Mouse (Mus musculus) embryonic facial prominence, embryonic 12.5 days (tissue): ENCODE results near the gene Gm20517. TPM values are rescaled to one million over a fixed set of nuclear protein-coding genes. Genes with fewer than 3 reads are reported as not detected.

Experiments
- ATAC-seq: fragments of 200-750 bp; cut with Nextera tagmentation; 2 replicates; pipeline ENCODE4 v1.8.0; 2017; ENCODE audit not compliant: insufficient number of reproducible peaks, insufficient read depth, low FRiP score, low TSS enrichment
- H3K27ac ChIP-seq: fragments of 300-500 bp; sonication (generic); 2 replicates; pipeline ENCODE4 v1.5.1; 2016; ENCODE audit warnings: mild to moderate bottlenecking
- H3K27me3 ChIP-seq: fragments of 300-500 bp; sonication (generic); 2 replicates; pipeline ENCODE4 v1.6.1; 2016; ENCODE audit warnings: mild to moderate bottlenecking, moderate library complexity
- H3K36me3 ChIP-seq: fragments of 300-500 bp; sonication (generic); 2 replicates; pipeline ENCODE4 v1.6.1; 2016; ENCODE audit warnings: mild to moderate bottlenecking
- H3K4me1 ChIP-seq: fragments of 300-500 bp; sonication (generic); 2 replicates; pipeline ENCODE4 v1.6.1; 2016
- H3K4me2 ChIP-seq: fragments of 300-500 bp; sonication (generic); replicated peaks from 2 replicates; pipeline ENCODE4 v1.6.1; 2016; ENCODE audit warnings: mild to moderate bottlenecking, moderate library complexity
- H3K4me3 ChIP-seq: fragments of 300-500 bp; sonication (generic); 2 replicates; pipeline ENCODE4 v1.5.1; 2016; ENCODE audit warnings: mild to moderate bottlenecking
- H3K9ac ChIP-seq: fragments of 300-500 bp; sonication (generic); 2 replicates; pipeline ENCODE4 v1.6.1; 2016; ENCODE audit warnings: mild to moderate bottlenecking, moderate library complexity
- H3K9me3 ChIP-seq: fragments of 300-500 bp; sonication (generic); 2 replicates; pipeline ENCODE4 v1.6.1; 2016; ENCODE audit warnings: mild to moderate bottlenecking, moderate library complexity
- WGBS: fragments of 180-500 bp; shearing (Covaris S2); methylation state at CpG from one replicate; pipeline ENCODE4 v1.1.7; 2016; 5-methylcytosine and 5-hydroxymethylcytosine counted together
- polyA plus RNA-seq: library from polyadenylated mRNA; unstranded; fragments of >200 nt; fragmentation: Nextera tagmentation; extraction: Ambion mirVana; gene quantifications from 2 replicates; pipeline ENCODE4 v1.2.1, GENCODE M21; 2016

Gene Gm20517
- polyA plus RNA-seq, 1 experiment from 2014 or later, result 1.6 TPM

DNA sequence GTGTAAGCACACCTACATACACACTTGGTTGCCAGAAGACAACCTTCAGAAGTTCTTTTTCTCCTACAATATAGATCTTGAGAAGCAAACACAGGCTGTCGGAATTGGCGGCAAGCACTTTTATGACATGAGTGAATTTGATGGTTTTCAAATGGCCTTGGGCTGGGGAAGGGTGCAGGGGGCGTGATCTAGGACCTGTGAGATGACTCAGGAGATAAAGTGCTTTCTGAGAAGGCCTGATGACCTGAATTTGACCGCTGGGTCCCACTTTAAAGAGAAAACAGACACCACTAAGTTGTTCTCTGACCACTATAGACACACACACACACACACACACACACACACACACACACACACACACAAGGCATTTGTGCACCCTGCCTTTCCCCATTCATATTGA lies 30.4 kb upstream of the Gm20517 start:
- no peak overlapping the region for H3K9ac ChIP-seq
- no peaks in the 10 kb centered on the region for H3K36me3 ChIP-seq
- 86% methylated on average over 4 of the region's 4 CpGs for WGBS
- no peaks in the 10 kb centered on the region for H3K9me3 ChIP-seq
- ATAC-seq, result no peak
- no peaks in the 10 kb centered on the region for H3K27me3 ChIP-seq
- H3K4me1 ChIP-seq, result no peaks in the 10 kb centered on the region
- H3K27ac ChIP-seq, result no peak overlapping the region
- H3K4me2 ChIP-seq, result no peak overlapping the region
- H3K4me3 ChIP-seq, result no peak overlapping the region

DNA sequence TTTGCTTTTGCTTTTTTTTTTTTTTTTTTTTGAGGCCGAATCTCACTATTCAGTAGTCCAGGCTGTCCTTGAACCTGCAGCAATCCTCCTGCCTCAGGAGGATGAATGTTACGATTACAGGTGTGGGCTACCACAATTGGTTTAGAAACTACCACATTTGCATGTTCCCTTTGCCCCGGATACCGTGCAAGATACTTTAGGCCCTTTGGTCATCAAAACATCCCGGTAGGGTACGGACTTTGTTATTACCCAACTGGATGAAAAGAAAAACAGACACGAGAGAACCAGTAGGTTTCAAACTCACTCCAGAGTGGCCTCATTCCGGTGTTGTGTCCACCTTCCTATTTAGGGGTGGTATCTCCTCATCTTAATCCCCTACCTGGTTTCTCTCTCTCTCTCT lies 22.9 kb upstream of the Gm20517 start:
- H3K27me3 ChIP-seq, result no peaks in the 10 kb centered on the region
- H3K36me3 ChIP-seq, result no peaks in the 10 kb centered on the region
- H3K4me3 ChIP-seq, result no peak overlapping the region
- no peak for ATAC-seq
- WGBS, result 77% methylated on average over 8 of the region's 8 CpGs
- H3K4me1 ChIP-seq, result peaks cover 6% of the 10 kb centered on the region; the same call in 1 of the 2 replicates
- no peak overlapping the region for H3K4me2 ChIP-seq
- no peak overlapping the region for H3K27ac ChIP-seq
- no peak overlapping the region for H3K9ac ChIP-seq
- H3K9me3 ChIP-seq, result no peaks in the 10 kb centered on the region

DNA sequence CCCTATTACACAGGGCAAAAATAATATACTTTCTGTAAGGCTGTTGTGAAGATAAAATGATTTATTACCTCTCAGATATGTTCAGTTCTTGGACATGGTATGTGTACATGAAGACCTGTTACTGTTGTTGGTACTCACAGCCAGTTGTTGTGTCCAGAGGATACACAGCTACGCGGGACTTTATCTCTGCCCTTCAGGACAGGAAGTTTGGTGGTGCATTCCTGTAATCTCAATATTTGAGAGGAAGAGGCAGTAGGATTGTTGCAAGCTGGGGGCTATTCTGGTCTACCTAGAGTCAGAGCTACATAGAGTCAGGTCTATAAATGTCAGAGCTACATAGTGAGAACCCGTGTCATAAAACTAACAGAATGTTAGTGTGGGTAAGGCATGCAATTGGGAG lies 20.3 kb upstream of the Gm20517 start:
- Histone ChIP-seq H3K27ac (no peak overlapping the region), H3K4me1 (peaks cover 13% of the 10 kb centered on the region; the same call in 1 of the 2 replicates), H3K27me3 (no peaks in the 10 kb centered on the region), H3K4me2 (no peak overlapping the region), H3K36me3 (no peaks in the 10 kb centered on the region), H3K9me3 (no peaks in the 10 kb centered on the region), H3K4me3 (no peak overlapping the region), H3K9ac (no peak overlapping the region)
- WGBS, result 86% methylated on average over 3 of the region's 3 CpGs
- no peak for ATAC-seq

DNA sequence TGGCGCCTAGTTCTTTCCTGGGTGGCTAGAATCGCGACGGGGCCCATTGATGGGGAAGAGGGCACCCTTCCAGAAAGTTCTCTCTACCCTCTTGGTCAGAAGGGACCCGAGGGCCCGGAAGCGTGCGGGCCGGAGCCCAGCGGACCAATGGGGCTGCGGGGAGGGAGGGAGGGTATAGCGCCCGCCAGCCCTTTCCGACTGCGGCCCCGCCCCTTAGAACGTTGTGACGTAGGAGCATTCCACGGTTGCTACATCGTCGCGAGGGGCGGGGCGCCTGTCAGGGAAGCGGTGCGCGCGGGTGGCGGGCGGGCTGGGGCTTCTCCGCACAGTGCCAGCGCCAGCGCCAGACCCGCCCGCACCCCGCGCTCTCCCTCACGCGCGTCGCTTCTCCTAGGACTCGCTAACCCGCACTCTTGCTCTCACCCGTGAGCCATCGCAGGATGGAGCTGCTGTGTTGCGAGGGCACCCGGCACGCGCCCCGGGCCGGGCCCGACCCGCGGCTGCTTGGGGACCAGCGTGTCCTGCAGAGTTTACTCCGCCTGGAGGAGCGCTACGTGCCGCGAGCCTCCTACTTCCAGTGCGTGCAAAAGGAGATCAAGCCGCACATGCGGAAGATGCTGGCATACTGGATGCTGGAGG lies 18.1 kb upstream of the Gm20517 start:
- Histone ChIP-seq H3K9me3 (no peaks in the 10 kb centered on the region), H3K9ac (peak overlapping the region; percentile 88), H3K4me2 (peak overlapping the region; percentile 80), H3K4me1 (peaks cover 33% of the 10 kb centered on the region), H3K27me3 (no peaks in the 10 kb centered on the region), H3K4me3 (peak overlapping the region; percentile 93), H3K36me3 (peaks cover 7% of the 10 kb centered on the region), H3K27ac (peak overlapping the region; percentile 98)
- under 1% methylated on average over 61 of the region's 63 CpGs for WGBS
- peak; percentile 77 for ATAC-seq

DNA sequence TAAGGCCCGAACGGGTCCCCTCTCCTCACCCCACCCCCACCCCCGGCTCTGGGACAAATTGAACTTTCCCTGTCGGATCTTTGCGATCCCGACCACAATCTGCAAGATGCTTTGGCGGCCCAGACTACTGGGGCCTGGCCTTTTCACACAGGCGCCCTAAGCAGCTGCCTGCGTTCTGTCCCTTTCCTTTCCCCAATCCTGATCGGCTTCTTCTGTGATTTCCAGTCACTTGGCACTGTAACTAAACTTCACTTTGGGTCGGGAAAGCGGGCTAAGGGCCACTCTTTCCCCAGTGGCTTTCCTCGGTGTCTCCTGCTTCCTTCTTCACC lies 17.6 kb upstream of the Gm20517 start:
- Histone ChIP-seq H3K4me1 (peaks cover 33% of the 10 kb centered on the region), H3K9ac (peak overlapping the region; percentile 88), H3K9me3 (no peaks in the 10 kb centered on the region), H3K27me3 (no peaks in the 10 kb centered on the region), H3K27ac (peak overlapping the region; percentile 98), H3K36me3 (peaks cover 12% of the 10 kb centered on the region), H3K4me2 (peak overlapping the region; percentile 80), H3K4me3 (peak overlapping the region; percentile 93)
- ATAC-seq, result no peak
- WGBS, result 0% methylated on average over 13 of the region's 13 CpGs

DNA sequence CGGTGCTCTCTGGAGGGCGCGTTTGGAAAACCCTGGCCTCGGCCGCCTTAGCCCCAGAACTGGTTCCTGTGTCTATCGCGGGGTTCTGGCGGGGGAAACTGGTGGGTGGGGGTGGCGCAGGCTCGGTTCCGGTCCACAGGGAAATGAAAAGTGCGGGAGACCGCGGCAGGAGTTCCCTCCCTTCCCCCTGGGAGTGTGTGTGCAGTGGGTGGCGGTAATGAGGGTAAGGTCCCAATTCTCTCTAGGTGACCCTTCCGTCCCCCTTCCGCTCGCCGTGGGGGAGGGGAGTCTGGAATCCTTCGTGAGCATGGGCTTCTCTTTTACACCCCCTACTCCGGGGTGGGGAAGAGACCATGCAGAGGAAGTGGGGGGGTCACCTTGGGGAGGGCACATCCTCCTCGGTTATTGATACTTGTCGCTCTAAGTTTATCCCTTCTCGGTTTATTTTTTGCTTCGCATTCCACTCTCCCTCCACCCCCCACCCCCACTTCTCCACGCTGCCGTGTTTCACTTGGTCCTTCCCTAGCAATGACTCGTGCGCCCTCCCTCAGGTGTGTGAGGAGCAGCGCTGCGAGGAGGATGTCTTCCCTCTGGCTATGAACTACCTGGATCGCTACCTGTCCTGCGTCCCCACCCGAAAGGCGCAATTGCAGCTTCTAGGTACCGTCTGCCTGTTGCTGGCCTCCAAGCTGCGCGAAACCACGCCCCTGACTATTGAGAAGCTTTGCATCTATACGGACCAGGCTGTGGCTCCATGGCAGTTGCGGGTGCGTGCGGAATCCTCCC lies 17.0 kb upstream of the Gm20517 start:
- Histone ChIP-seq H3K36me3 (peaks cover 18% of the 10 kb centered on the region), H3K4me1 (peaks cover 33% of the 10 kb centered on the region), H3K4me2 (peak overlapping the region; percentile 80), H3K9me3 (no peaks in the 10 kb centered on the region), H3K27ac (peak overlapping the region; percentile 98), H3K9ac (peak overlapping the region; percentile 88), H3K4me3 (peak overlapping the region; percentile 93), H3K27me3 (no peaks in the 10 kb centered on the region)
- ATAC-seq, result no peak
- WGBS, result under 1% methylated on average over 40 of the region's 43 CpGs

DNA sequence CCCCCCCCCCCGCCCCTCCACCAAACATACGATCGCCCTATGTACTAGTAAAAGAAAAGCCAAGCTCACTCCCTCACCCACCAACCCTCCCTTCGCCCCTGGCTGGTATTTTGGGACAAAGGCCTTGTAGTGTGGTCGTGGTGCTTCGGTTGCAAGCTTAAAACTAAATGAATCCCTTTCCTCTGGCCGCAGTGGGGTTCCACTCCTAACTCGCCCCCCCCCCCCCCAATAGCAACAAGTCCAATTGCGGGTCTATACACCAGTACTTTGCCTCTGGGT lies 16.5 kb upstream of the Gm20517 start:
- H3K9me3 ChIP-seq, result no peaks in the 10 kb centered on the region
- H3K4me1 ChIP-seq, result peaks cover 33% of the 10 kb centered on the region
- H3K4me2 ChIP-seq, result peak overlapping the region; percentile 80
- H3K9ac ChIP-seq, result peak overlapping the region; percentile 88
- peak overlapping the region; percentile 93 for H3K4me3 ChIP-seq
- H3K36me3 ChIP-seq, result peaks cover 23% of the 10 kb centered on the region
- no peaks in the 10 kb centered on the region for H3K27me3 ChIP-seq
- ATAC-seq, result no peak
- WGBS, result under 1% methylated on average over 8 of the region's 9 CpGs
- H3K27ac ChIP-seq, result peak overlapping the region; percentile 98

DNA sequence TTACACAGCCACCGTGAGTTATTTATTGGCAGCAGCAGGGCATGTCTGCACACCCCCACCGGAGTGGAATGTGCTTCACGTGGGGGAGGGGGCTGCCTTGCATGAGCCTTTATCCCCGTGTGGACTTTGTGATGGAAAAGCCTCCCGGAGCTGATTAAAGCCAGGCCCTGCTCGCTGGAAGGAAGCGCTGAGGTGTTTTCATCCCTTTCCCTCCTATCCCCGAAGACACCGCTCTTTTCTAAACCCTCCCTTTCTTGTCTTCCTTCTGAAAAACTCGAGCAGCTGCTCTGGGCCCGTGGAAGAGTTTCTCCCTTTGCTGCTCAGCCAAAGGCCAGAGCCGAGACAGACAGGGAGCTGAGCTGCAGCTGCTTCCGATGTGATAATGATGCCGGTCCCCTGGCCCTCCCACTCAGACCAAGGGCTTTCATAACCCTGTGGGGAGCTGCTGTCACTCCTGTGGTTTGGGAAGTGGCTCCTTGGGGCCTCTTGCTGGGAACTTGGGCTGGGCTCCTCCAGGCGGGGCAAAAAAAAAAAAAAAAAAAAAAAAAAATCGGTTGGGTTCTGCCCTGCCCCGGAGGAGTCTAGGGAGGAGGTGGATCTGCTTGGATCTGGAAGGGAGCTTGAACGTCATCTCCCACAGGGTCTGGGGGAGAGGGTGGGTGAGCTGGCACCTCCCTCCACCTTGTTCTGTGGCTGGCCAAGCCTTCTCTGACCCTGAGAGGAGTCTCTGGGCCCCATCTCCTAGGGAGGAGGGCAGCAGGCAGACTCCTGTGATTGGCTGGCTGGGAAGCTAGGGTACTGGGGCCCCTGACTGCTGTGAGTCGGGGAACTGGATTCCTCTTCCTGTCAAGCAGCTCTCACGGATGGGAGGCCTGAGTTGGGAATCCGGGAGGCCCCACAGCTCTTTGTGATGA lies 15.9 kb upstream of the Gm20517 start:
- peak overlapping the region; percentile 80 for H3K4me2 ChIP-seq
- WGBS, result under 1% methylated on average over 21 of the region's 21 CpGs
- peak overlapping the region; percentile 98 for H3K27ac ChIP-seq
- peak overlapping the region; percentile 93 for H3K4me3 ChIP-seq
- peak; percentile 73 for ATAC-seq
- H3K27me3 ChIP-seq, result no peaks in the 10 kb centered on the region
- H3K9ac ChIP-seq, result peak overlapping the region; percentile 88
- H3K9me3 ChIP-seq, result no peaks in the 10 kb centered on the region
- peaks cover 33% of the 10 kb centered on the region for H3K4me1 ChIP-seq
- peaks cover 27% of the 10 kb centered on the region for H3K36me3 ChIP-seq

DNA sequence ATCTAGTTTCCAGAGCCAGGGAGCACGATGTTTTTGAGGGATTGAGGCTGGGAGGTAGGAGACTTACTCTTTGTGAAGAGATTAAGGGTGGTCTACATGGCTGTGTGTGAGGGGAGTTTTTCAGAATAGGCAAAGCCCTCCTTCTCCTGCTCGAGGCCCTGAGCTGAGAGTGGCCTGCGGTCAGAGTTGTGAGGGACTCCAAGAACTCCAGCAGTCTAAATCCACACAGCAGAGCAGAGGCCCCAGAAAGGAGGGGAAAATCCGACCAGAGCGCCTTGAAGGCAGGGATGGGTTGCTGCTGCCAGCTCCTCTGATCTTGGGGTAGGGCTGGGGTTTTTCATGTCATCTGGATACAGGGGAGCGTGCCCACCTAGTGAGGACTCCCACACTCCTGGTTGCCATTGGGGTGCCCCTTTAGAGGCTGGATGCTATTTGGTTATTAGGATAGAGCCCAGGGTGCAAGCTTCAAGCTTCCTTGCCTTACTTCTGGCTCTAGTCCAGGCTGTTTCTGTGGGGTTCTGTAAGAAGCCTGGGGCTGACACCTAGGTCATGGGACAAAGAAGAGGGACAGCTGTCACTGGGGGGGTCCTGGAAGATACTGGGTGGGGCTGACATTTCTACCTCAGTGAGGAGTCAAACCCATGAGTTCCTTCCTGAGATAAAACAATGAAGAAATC lies 15.1 kb upstream of the Gm20517 start:
- ATAC-seq, result no peak
- no peaks in the 10 kb centered on the region for H3K9me3 ChIP-seq
- H3K27ac ChIP-seq, result peak overlapping the region; percentile 98
- H3K4me2 ChIP-seq, result peak overlapping the region; percentile 80
- H3K27me3 ChIP-seq, result no peaks in the 10 kb centered on the region
- H3K9ac ChIP-seq, result peak overlapping the region; percentile 88
- H3K4me1 ChIP-seq, result peaks cover 33% of the 10 kb centered on the region
- 21% methylated on average over 6 of the region's 6 CpGs for WGBS
- H3K36me3 ChIP-seq, result peaks cover 35% of the 10 kb centered on the region
- peak overlapping the region; percentile 93 for H3K4me3 ChIP-seq

DNA sequence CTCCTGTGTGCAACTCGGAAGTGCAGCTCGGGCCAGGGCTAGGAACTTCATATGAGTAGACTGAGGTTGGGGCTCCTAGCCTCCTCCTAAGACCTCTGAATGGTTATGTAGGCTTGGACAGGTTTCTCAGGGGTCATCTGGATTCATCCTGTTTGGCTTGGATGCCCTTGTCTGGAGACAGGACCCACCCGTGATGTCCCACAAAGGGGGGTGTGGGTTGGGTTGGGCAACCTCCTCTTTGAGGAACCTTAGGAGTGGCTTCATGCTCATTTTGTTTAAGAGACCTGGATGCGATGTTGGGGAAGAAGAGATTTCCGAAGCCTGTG lies 14.6 kb upstream of the Gm20517 start:
- no peak for ATAC-seq

DNA sequence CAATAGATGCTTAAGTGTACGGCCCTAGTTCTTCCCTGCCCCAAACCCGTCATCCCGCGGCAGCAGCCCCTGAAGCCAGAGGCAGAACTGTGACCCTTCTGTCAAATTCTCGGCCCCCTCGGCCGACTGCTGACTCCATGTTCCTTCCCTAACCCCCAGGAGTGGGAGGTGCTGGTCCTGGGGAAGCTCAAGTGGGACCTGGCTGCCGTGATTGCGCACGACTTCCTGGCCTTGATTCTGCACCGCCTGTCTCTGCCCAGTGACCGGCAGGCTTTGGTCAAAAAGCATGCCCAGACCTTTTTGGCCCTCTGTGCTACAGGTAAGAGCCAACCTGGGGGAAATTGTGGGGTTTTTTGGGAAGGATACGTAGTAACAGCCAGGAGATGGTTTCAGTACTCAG lies 14.1 kb upstream of the Gm20517 start:
- Histone ChIP-seq H3K9ac (peak overlapping the region; percentile 88), H3K4me2 (peak overlapping the region; percentile 80), H3K36me3 (peaks cover 45% of the 10 kb centered on the region), H3K27ac (peak overlapping the region; percentile 98), H3K4me3 (peak overlapping the region; percentile 93; the same call in 1 of the 2 replicates), H3K9me3 (no peaks in the 10 kb centered on the region), H3K27me3 (no peaks in the 10 kb centered on the region), H3K4me1 (peaks cover 33% of the 10 kb centered on the region)
- 65% methylated on average over 13 of the region's 13 CpGs for WGBS
- ATAC-seq, result no peak

More for the DNA sequence above, 14.6 kb upstream of the Gm20517 start:
- Histone ChIP-seq H3K27me3 (no peaks in the 10 kb centered on the region), H3K9me3 (no peaks in the 10 kb centered on the region), H3K36me3 (peaks cover 40% of the 10 kb centered on the region), H3K27ac (peak overlapping the region; percentile 98), H3K4me1 (peaks cover 33% of the 10 kb centered on the region), H3K9ac (peak overlapping the region; percentile 88), H3K4me2 (peak overlapping the region; percentile 80), H3K4me3 (peak overlapping the region; percentile 93)
- WGBS, result 61% methylated on average over 5 of the region's 5 CpGs
